Mouse (Mus musculus): ENCODE measurements around the gene Ano6. TPM values are rescaled to one million over a fixed set of nuclear protein-coding genes. Genes with fewer than 3 reads are reported as not detected.
"Not testable (repeated sequence)": the region's sequence is repeated elsewhere in the genome, so short reads cannot be mapped to it uniquely, and the experiment has no call there.

The Ano6 gene
- total RNA-seq, 4 experiments from 2014 or later = 35.0 to 44.7 (median 40.1) TPM

- no peak for DNase-seq (ENCODE audit: low spot score in 2 of 2)
Measured at GRCm38 (mm10) chr15:95823383-95824306, 33.0 kb downstream of the Ano6 start.

- DNase-seq (ENCODE audit: low spot score in 2 of 2) = no peak
Measured at GRCm38 (mm10) chr15:95826516-95826915, 35.9 kb downstream of the Ano6 start.

GRCm38 (mm10) chr15:95827465-95827971 is 36.9 kb downstream of the Ano6 start:
- DNase-seq (ENCODE audit: low spot score in 2 of 2) = no peak

DNA sequence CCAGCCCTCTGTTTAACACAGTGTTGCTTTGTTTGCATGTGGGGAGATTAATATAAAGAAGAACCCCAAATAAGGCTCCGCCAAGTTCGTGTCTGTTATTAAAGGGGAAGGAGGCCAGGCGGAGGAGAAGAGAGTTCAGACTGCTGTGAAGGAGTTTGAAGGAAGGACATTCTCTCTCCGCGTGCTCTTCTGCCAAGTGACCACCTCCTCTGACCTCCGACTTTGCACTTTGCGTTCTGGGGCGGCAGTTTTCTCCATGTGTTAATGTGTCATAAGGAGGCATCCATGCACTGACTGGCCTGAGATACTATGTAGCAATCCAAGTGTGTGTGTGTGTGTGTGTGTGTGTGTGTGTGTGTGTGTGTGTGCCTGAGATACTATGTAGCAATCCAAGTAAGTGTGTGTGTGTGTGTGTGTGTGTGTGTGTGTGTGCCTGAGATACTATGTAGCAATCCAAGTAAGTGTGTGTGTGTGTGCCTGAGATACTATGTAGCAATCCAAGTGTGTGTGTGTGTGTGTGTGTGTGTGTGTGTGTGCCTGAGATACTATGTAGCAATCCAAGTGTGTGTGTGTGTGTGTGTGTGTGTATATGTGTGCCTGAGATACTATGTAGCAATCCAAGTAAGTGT is 37.5 kb downstream of the Ano6 start:
- not testable (repeated sequence) for DNase-seq (ENCODE audit: low spot score in 2 of 2)

GRCm38 (mm10) chr15:95828647-95829254 is 38.1 kb downstream of the Ano6 start:
- no peak for DNase-seq (ENCODE audit: low spot score in 2 of 2)

- no peak for DNase-seq (ENCODE audit: low spot score in 2 of 2)
Measured at GRCm38 (mm10) chr15:95829553-95830205, 39.0 kb downstream of the Ano6 start.

DNA sequence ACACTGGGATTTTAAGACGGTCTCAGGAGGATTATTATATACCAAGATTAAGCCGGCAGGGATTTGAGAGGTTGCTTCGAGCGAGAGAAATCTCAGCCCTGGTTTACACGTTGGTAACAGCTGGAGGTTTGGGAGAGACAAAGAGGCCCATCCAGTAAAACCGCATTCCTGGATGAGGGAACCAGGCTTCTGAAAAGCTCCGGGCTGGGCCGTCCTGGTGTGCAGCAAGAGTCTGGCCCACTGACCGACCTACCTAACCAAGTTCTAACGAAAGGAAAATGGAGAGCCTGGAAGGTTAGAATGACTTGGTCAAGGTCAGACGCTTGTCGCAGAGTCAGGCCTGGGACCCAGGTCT is 39.5 kb downstream of the Ano6 start:
- DNase-seq (ENCODE audit: low spot score in 2 of 2) = no peak

- no peak for DNase-seq (ENCODE audit: low spot score in 2 of 2)
Measured at GRCm38 (mm10) chr15:95833292-95833691, 42.6 kb downstream of the Ano6 start.

DNA sequence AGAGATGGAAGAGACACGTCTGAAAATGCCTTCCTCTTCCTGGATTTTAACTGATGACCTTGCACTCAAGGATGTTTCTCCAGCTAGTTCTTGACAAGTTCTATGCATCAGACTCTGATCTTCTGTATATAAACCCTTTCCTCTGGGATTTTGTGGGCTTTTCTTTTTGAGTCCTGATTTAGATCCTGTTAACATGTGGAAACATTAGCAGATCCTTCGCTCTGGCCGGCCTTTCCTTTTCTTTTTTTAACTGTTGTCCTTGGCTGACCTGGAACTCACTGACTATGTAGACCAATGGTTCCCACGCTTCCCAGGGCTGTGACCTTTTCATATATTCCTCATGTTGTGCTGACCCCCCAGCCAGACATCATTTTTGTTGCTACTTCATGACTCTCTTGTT is 45.4 kb downstream of the Ano6 start:
- no peak for DNase-seq (ENCODE audit: low spot score in 2 of 2)

- no peak for DNase-seq (ENCODE audit: low spot score in 2 of 2)
Measured at GRCm38 (mm10) chr15:95836646-95837434, 46.2 kb downstream of the Ano6 start.

- DNase-seq (ENCODE audit: low spot score in 2 of 2) = no peak
Measured at GRCm38 (mm10) chr15:95837570-95837969, 46.9 kb downstream of the Ano6 start.

GRCm38 (mm10) chr15:95838171-95839020 is 47.8 kb downstream of the Ano6 start:
- no peak for DNase-seq (ENCODE audit: low spot score in 2 of 2)

DNA sequence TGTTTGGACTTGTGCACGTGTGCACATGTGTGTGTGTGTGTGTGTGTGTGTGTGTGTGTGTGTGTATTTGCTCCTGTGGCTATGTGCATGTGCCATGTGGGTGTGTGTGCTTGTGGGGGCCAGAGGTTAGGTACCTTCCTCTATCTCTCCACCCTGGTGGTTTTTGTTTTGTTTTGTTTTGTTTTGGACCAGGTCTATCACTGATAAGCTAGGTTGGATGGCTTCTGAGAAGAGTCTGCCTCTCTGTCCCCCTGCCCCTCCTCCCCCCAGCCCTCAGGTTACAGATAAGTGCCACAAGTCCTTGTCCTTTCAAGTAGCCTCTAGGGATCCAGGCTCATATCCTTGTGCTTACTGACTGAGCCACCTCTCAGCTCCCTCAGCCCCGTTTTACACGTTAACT is 49.1 kb downstream of the Ano6 start:
- DNase-seq (ENCODE audit: low spot score in 2 of 2) = no peak

DNA sequence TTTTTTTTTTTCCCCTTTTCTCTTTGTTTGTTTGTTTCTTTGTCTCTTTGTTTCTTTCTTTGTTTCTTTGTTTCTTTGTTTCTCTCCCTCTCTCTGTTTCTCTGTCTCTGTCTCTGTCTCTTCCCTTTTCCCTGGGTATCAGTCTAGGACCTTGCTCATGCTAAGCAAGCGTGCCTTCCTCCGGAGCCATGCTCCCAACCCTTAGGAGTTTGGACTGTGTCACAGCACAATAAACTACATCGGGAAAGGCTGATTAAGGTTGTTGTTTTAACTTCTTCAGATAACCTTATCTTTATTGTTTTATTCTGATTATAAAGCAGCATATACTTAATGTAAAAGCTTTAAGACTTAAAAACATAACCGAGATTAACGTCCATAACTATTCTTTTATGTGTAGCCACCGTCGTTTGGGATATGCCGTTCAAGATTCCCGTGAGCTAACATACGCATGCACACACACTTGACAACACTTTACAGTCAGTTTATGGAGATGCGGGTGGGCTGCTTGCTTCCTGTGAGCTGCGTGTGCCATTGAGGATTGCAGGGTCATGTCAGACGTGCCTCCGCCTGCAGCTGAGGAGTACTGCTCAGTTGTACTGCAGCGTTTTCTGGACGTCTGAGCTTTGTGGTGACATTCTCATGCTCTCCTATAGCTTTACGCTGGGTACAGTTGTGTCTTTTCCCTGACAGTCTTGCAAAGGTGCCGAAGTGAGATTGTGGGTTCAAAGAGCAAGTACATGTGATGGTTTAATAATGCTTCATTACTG is 52.7 kb downstream of the Ano6 start:
- DNase-seq (ENCODE audit: low spot score in 2 of 2) = no peak

GRCm38 (mm10) chr15:95844412-95844811 is 53.8 kb downstream of the Ano6 start:
- no peak for DNase-seq (ENCODE audit: low spot score in 2 of 2)

- DNase-seq (ENCODE audit: low spot score in 2 of 2) = no peak
Measured at GRCm38 (mm10) chr15:95846102-95846501, 55.5 kb downstream of the Ano6 start.

DNA sequence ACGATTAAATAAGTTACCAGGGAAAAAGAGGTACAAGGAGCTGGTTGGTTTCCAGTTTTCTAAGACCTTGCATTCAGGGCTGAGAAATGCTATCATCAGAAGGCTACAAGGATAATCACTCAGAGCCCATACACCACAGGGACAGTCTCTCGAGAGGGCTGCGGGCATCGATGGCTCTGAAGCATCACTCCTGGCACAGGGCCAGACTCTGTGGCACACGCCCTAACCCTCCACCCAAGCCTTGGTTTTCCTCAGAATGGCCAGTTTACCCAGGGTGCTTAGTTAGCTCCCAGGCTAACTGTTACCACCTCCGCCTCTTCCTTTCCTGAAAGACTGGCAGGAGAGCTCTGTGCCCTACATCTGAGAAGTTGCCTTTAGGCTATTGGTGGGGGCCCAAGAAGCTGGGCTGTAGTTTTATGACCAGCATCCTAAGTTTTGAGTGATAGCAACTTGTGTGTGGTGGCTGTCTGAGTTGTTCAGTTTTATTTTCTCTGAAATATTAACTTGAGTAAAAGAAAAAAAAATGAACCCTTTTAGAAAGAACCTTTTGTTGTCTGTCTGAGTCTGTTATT is 57.9 kb downstream of the Ano6 start:
- DNase-seq (ENCODE audit: low spot score in 2 of 2) = no peak

DNA sequence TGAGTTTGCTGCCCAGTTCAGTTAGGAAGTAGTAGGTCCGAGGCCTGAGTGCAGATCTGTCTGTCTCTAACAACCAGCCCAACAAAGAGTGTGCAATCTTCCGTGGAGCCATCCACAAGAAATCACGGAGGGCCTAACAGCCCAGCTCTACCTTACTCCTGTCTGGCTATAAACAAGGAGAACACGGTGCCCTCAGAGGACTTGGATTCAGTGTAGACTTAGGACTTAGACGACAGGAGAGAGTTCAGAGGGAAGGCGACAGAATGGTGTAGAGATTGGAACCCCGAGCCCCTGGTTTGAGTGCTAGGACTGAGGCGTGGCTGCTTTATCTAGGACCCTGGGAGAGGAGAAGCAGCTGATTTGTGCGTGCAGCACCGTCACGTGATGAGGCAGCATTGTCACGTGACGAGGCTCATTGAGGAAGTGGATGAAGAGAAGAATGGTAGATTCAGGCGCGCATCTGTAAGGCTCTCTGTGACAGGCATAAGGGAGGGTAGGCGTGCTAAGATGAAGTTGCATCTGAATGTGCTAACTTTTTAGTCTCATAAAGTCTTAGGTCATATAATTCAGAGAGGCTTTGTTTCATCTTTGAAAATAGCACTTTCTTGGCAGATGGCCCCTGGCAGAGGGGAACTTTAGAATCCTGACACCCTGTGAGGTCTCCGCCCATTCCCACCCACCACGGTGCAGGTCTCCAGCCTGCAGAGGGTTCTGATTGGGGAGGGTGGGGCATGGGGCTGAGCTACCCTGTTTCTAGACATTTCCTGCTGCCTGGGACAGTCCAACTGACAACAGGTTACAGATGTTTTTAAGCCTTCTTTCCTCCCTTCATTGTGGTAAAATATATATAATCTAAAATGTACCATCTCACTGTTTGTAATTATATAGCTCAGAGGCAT is 59.1 kb downstream of the Ano6 start:
- DNase-seq (ENCODE audit: low spot score in 2 of 2) = no peak
